Mouse (Mus musculus): Measurements from ENCODE around the gene Rras. TPM values are rescaled to one million over a fixed set of nuclear protein-coding genes. Genes with fewer than 3 reads are reported as not detected.

Gene Rras
- polyA plus RNA-seq, 1 experiment, result 55.1 TPM

GRCm38 (mm10) chr7:45007846-45008245 lies 9.9 kb upstream of the Rras start:
- peaks cover 53% of the 10 kb centered on the region for H3K36me3 ChIP-seq (ENCODE audit: control insufficient read depth, insufficient read depth, low read length)
- H3K4me1 ChIP-seq (ENCODE audit: control insufficient read depth, insufficient read depth, insufficient read length), result no peaks in the 10 kb centered on the region
- WGBS, result 96% methylated on average over 30 of the region's 30 CpGs
- H3K27me3 ChIP-seq (ENCODE audit: control insufficient read depth, insufficient read depth, low read length), result no peaks in the 10 kb centered on the region
- TF ChIP-seq POLR2A (IDR thresholded peaks at IDR 0.05; ENCODE audit: low read depth, low read length) (no peak), CTCF (IDR thresholded peaks at IDR 0.05; ENCODE audit: extremely low read depth, insufficient read depth, insufficient read length, insufficient replicate concordance) (no peak)
- no peak overlapping the region for H3K4me3 ChIP-seq (ENCODE audit: extremely low read depth, insufficient read depth, insufficient read length)
- DNase-seq (ENCODE audit: low read depth in 1 of 2, low spot score in 2 of 2), result no peak
- no peak overlapping the region for H3K27ac ChIP-seq (ENCODE audit: insufficient read depth, low read length)

- no peaks in the 10 kb centered on the region for H3K4me1 ChIP-seq (ENCODE audit: control insufficient read depth, insufficient read depth, insufficient read length)
- H3K27me3 ChIP-seq (ENCODE audit: control insufficient read depth, insufficient read depth, low read length), result no peaks in the 10 kb centered on the region
- H3K27ac ChIP-seq (ENCODE audit: insufficient read depth, low read length), result no peak overlapping the region
- peaks cover 49% of the 10 kb centered on the region for H3K36me3 ChIP-seq (ENCODE audit: control insufficient read depth, insufficient read depth, low read length)
- TF ChIP-seq POLR2A (IDR thresholded peaks at IDR 0.05; ENCODE audit: low read depth, low read length) (no peak), CTCF (IDR thresholded peaks at IDR 0.05; ENCODE audit: extremely low read depth, insufficient read depth, insufficient read length, insufficient replicate concordance) (no peak)
- 94% methylated on average over 19 of the region's 19 CpGs for WGBS
- no peak overlapping the region for H3K4me3 ChIP-seq (ENCODE audit: extremely low read depth, insufficient read depth, insufficient read length)
- no peak for DNase-seq (ENCODE audit: low read depth in 1 of 2, low spot score in 2 of 2)
Measured at GRCm38 (mm10) chr7:45008411-45008810, 9.3 kb upstream of the Rras start.

- peaks cover 2% of the 10 kb centered on the region; the same call in 1 of the 2 replicates for H3K4me1 ChIP-seq (ENCODE audit: control insufficient read depth, insufficient read depth, insufficient read length)
- H3K36me3 ChIP-seq (ENCODE audit: control insufficient read depth, insufficient read depth, low read length), result peaks cover 26% of the 10 kb centered on the region
- H3K27ac ChIP-seq (ENCODE audit: insufficient read depth, low read length), result no peak overlapping the region
Measured at GRCm38 (mm10) chr7:45012011-45012410, 5.8 kb upstream of the Rras start.

GRCm38 (mm10) chr7:45012824-45013223 lies 4.9 kb upstream of the Rras start:
- no peak overlapping the region for H3K27ac ChIP-seq (ENCODE audit: insufficient read depth, low read length)
- TF ChIP-seq CTCF (IDR thresholded peaks at IDR 0.05; ENCODE audit: extremely low read depth, insufficient read depth, insufficient read length, insufficient replicate concordance) (no peak), POLR2A (IDR thresholded peaks at IDR 0.05; ENCODE audit: low read depth, low read length) (no peak)
- no peak overlapping the region for H3K4me3 ChIP-seq (ENCODE audit: extremely low read depth, insufficient read depth, insufficient read length)
- H3K36me3 ChIP-seq (ENCODE audit: control insufficient read depth, insufficient read depth, low read length), result peaks cover 18% of the 10 kb centered on the region
- no peaks in the 10 kb centered on the region for H3K27me3 ChIP-seq (ENCODE audit: control insufficient read depth, insufficient read depth, low read length)
- H3K4me1 ChIP-seq (ENCODE audit: control insufficient read depth, insufficient read depth, insufficient read length), result peaks cover 2% of the 10 kb centered on the region; the same call in 1 of the 2 replicates
- no peak for DNase-seq (ENCODE audit: low read depth in 1 of 2, low spot score in 2 of 2)
- WGBS, result 90% methylated on average over 4 of the region's 4 CpGs

More at GRCm38 (mm10) chr7:45012011-45012410, 5.8 kb upstream of the Rras start:
- no peak overlapping the region for H3K4me3 ChIP-seq (ENCODE audit: extremely low read depth, insufficient read depth, insufficient read length)
- DNase-seq (ENCODE audit: low read depth in 1 of 2, low spot score in 2 of 2), result no peak
- no peaks in the 10 kb centered on the region for H3K27me3 ChIP-seq (ENCODE audit: control insufficient read depth, insufficient read depth, low read length)
- 96% methylated on average over 6 of the region's 6 CpGs for WGBS
- TF ChIP-seq POLR2A (IDR thresholded peaks at IDR 0.05; ENCODE audit: low read depth, low read length) (no peak), CTCF (IDR thresholded peaks at IDR 0.05; ENCODE audit: extremely low read depth, insufficient read depth, insufficient read length, insufficient replicate concordance) (no peak)

- H3K36me3 ChIP-seq (ENCODE audit: control insufficient read depth, insufficient read depth, low read length), result peaks cover 11% of the 10 kb centered on the region
- TF ChIP-seq CTCF (IDR thresholded peaks at IDR 0.05; ENCODE audit: extremely low read depth, insufficient read depth, insufficient read length, insufficient replicate concordance), result no peak
- TF ChIP-seq POLR2A (IDR thresholded peaks at IDR 0.05; ENCODE audit: low read depth, low read length), result no peak
- no peak overlapping the region for H3K27ac ChIP-seq (ENCODE audit: insufficient read depth, low read length)
- 95% methylated on average over 16 of the region's 16 CpGs for WGBS
- peaks cover 6% of the 10 kb centered on the region; the same call in 1 of the 2 replicates for H3K4me1 ChIP-seq (ENCODE audit: control insufficient read depth, insufficient read depth, insufficient read length)
- no peaks in the 10 kb centered on the region for H3K27me3 ChIP-seq (ENCODE audit: control insufficient read depth, insufficient read depth, low read length)
- H3K4me3 ChIP-seq (ENCODE audit: extremely low read depth, insufficient read depth, insufficient read length), result no peak overlapping the region
- no peak for DNase-seq (ENCODE audit: low read depth in 1 of 2, low spot score in 2 of 2)
Measured at GRCm38 (mm10) chr7:45013366-45014095, 4.2 kb upstream of the Rras start.

- 94% methylated on average over 3 of the region's 3 CpGs for WGBS
- Histone ChIP-seq H3K36me3 (ENCODE audit: control insufficient read depth, insufficient read depth, low read length) (peaks cover 10% of the 10 kb centered on the region), H3K27ac (ENCODE audit: insufficient read depth, low read length) (no peak overlapping the region), H3K4me3 (ENCODE audit: extremely low read depth, insufficient read depth, insufficient read length) (no peak overlapping the region), H3K27me3 (ENCODE audit: control insufficient read depth, insufficient read depth, low read length) (no peaks in the 10 kb centered on the region), H3K4me1 (ENCODE audit: control insufficient read depth, insufficient read depth, insufficient read length) (peaks cover 10% of the 10 kb centered on the region; the same call in 1 of the 2 replicates)
- TF ChIP-seq CTCF (IDR thresholded peaks at IDR 0.05; ENCODE audit: extremely low read depth, insufficient read depth, insufficient read length, insufficient replicate concordance), result no peak
- TF ChIP-seq POLR2A (IDR thresholded peaks at IDR 0.05; ENCODE audit: low read depth, low read length), result no peak
- no peak for DNase-seq (ENCODE audit: low read depth in 1 of 2, low spot score in 2 of 2)
Measured at GRCm38 (mm10) chr7:45014096-45014451, 3.7 kb upstream of the Rras start.

GRCm38 (mm10) chr7:45015344-45015956 lies 2.3 kb upstream of the Rras start:
- Histone ChIP-seq H3K36me3 (ENCODE audit: control insufficient read depth, insufficient read depth, low read length) (peaks cover 10% of the 10 kb centered on the region), H3K4me1 (ENCODE audit: control insufficient read depth, insufficient read depth, insufficient read length) (peaks cover 13% of the 10 kb centered on the region; the same call in 1 of the 2 replicates), H3K4me3 (ENCODE audit: extremely low read depth, insufficient read depth, insufficient read length) (peak overlapping the region; percentile 81), H3K27ac (ENCODE audit: insufficient read depth, low read length) (peak overlapping the region; percentile 68), H3K27me3 (ENCODE audit: control insufficient read depth, insufficient read depth, low read length) (no peaks in the 10 kb centered on the region)
- TF ChIP-seq CTCF (IDR thresholded peaks at IDR 0.05; ENCODE audit: extremely low read depth, insufficient read depth, insufficient read length, insufficient replicate concordance) (no peak), POLR2A (IDR thresholded peaks at IDR 0.05; ENCODE audit: low read depth, low read length) (no peak)
- WGBS, result 1% methylated on average over 20 of the region's 20 CpGs
- DNase-seq (ENCODE audit: low read depth in 1 of 2, low spot score in 2 of 2), result no peak
